Mouse (Mus musculus): ENCODE results near the gene Asb17.

GRCm38 (mm10) chr3:153801541-153801940 lies 42.5 kb upstream of the Asb17 start:
- TF ChIP-seq CTCF (IDR thresholded peaks at IDR 0.05; ENCODE audit: borderline replicate concordance, insufficient read depth, low read depth, low read length) (no peak), POLR2A (IDR thresholded peaks at IDR 0.05; ENCODE audit: borderline replicate concordance, insufficient read depth, low read length) (no peak)

All from cerebellum, adult 2 months (tissue).